Mouse (Mus musculus): ENCODE measurements around the gene Sag. TPM values are rescaled to one million over a fixed set of nuclear protein-coding genes. Genes with fewer than 3 reads are reported as not detected.

The Sag gene
- polyA plus RNA-seq, 1 experiment: not detected

DNA sequence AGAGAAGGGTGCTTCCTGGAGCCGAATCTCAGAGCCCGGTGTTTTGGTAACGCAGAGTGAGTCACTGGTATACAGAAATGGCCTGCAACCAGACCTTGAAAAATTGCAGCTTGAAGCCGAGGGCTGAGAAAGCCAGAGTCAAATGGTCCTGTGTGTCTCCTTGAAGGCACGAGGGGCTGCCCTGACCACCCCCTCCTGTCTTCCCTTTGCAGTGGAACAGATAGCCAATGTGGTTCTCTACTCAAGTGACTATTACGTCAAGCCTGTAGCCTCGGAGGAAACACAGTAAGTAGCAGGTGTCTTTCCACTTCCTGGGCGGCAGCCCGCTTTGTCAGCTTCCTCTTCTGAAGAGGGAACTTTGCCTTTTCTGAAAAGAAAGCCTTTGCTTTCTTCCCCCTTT, 24.7 kb downstream of the Sag start:
- WGBS: 58% methylated on average over 9 of the region's 9 CpGs
- no peak overlapping the region for H3K4me3 ChIP-seq (ENCODE audit: insufficient read depth, low read depth, low read length)
- peaks cover 4% of the 10 kb centered on the region for H3K4me1 ChIP-seq (ENCODE audit: control insufficient read depth, insufficient read depth, low read length)
- peak overlapping the region; percentile 53 for H3K27ac ChIP-seq (ENCODE audit: insufficient read depth, low read depth, low read length)
- TF ChIP-seq CTCF (IDR thresholded peaks at IDR 0.05; ENCODE audit: insufficient read depth, low read depth, low read length) (no peak), POLR2A (IDR thresholded peaks at IDR 0.05; ENCODE audit: insufficient read depth, low read depth, low read length) (no peak)

DNA sequence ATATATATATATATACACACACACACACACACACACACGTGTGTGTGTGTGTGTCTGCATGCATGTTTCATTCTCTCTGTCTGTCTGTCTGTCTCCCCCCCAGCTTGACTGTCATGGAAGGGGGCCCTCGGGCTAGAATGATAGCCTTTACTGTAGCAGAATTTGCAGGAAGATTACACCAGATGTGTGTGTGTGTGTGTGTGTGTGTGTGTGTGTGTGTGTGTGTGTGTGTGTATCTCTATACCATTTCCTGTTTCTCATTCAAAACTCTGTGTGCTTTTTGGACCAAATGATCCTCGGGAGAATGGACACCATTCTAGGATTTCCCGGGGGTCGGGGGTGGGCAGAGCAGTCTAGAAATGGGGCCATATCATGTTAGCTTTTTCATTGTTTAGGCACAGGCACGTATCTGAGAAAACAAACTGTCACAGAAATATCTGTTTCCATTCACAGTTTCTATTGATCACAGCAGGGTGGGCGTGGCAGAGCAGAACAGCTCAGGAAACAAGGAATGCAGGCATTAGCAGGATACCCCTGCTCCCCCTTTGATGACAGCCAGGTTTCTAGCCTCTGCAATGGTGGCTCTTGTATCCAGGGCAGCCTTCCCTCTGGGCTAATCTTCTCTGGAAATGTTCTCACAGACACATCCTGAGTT, 25.6 kb downstream of the Sag start:
- WGBS: 48% methylated on average over 7 of the region's 7 CpGs
- H3K4me1 ChIP-seq (ENCODE audit: control insufficient read depth, insufficient read depth, low read length): peaks cover 4% of the 10 kb centered on the region
- no peak overlapping the region for H3K27ac ChIP-seq (ENCODE audit: insufficient read depth, low read depth, low read length)
- H3K4me3 ChIP-seq (ENCODE audit: insufficient read depth, low read depth, low read length): no peak overlapping the region
- TF ChIP-seq CTCF (IDR thresholded peaks at IDR 0.05; ENCODE audit: insufficient read depth, low read depth, low read length) (no peak), POLR2A (IDR thresholded peaks at IDR 0.05; ENCODE audit: insufficient read depth, low read depth, low read length) (no peak)

DNA sequence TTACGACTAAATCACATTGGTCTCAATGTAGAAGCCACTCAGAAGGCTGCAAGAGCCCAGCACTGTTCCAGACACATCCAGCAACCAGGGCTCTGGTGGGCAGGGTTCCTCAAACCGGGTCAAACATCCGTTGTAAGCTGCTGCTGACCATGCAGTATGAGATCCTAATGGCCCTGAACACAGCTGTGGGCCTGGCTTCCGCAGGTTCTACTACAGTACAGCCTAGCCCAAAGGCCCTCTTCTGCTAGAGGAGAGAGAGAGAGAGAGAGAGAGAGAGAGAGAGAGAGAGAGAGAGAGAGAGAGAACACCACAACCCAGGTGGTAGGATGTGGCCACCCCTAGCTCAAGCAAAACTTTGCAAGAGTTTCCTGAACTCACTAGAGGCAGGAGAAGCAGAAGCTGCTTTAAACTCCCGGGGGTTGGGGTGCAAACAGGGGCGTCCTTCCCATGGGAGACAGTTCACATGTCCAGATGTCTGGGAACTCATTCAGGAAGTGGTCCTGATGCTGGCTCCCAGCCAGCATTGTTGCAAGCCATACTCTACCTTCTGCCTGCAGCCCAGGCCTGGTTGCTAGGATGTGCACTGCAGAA, 26.2 kb downstream of the Sag start:
- WGBS: 71% methylated on average over 6 of the region's 6 CpGs

DNA sequence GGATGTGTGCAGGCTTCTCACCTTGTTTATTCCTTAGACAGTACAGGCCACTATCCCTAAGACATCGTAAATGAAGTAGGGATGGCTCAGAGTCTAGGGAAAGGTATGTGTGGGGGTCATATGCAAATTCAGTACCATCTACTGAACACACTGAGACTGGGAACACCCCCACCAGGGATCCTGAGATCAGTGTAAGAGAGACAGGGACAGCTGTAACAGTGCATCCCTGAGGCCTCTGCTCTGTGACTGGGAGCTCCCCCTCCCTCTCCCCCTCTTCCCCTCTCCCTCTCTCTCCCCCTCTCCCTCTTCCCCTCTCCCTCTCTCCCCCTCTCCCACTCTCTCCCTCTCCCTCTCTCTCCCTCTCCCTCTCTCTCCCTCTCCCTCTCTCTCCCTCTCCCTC, 33.0 kb downstream of the Sag start:
- Histone ChIP-seq H3K4me3 (ENCODE audit: insufficient read depth, low read depth, low read length) (no peak overlapping the region), H3K27ac (ENCODE audit: insufficient read depth, low read depth, low read length) (no peak overlapping the region), H3K4me1 (ENCODE audit: control insufficient read depth, insufficient read depth, low read length) (no peaks in the 10 kb centered on the region)
- WGBS: 81% methylated on average over 1 of the region's 1 CpGs
- no peak for TF ChIP-seq CTCF (IDR thresholded peaks at IDR 0.05; ENCODE audit: insufficient read depth, low read depth, low read length)
- TF ChIP-seq POLR2A (IDR thresholded peaks at IDR 0.05; ENCODE audit: insufficient read depth, low read depth, low read length): no peak

More for the DNA sequence above, 26.2 kb downstream of the Sag start:
- Histone ChIP-seq H3K4me1 (ENCODE audit: control insufficient read depth, insufficient read depth, low read length) (peaks cover 4% of the 10 kb centered on the region), H3K27ac (ENCODE audit: insufficient read depth, low read depth, low read length) (no peak overlapping the region), H3K4me3 (ENCODE audit: insufficient read depth, low read depth, low read length) (no peak overlapping the region)
- TF ChIP-seq CTCF (IDR thresholded peaks at IDR 0.05; ENCODE audit: insufficient read depth, low read depth, low read length): no peak
- no peak for TF ChIP-seq POLR2A (IDR thresholded peaks at IDR 0.05; ENCODE audit: insufficient read depth, low read depth, low read length)

DNA sequence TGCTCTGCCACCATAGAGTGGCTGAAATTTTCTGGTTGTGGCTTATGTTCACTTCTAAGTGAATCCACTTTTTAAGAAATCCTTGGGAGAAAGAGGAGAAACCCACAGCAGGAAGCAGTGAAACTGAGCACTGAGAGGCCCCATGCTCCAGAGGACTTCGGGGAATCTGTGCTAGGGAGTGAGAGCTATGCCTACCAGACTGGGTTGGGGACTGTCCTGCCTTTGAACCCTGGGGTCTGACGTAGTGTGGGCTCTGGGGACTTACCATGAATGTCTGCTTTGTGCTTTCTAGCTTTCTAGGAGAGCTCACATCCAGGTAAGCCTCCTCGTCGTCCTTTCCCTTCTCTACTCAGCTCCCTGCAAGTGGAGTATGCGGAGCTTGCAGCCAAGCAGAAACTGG, 33.5 kb downstream of the Sag start:
- 72% methylated on average over 5 of the region's 5 CpGs for WGBS
- Histone ChIP-seq H3K27ac (ENCODE audit: insufficient read depth, low read depth, low read length) (no peak overlapping the region), H3K4me3 (ENCODE audit: insufficient read depth, low read depth, low read length) (no peak overlapping the region), H3K4me1 (ENCODE audit: control insufficient read depth, insufficient read depth, low read length) (no peaks in the 10 kb centered on the region)
- TF ChIP-seq POLR2A (IDR thresholded peaks at IDR 0.05; ENCODE audit: insufficient read depth, low read depth, low read length) (no peak), CTCF (IDR thresholded peaks at IDR 0.05; ENCODE audit: insufficient read depth, low read depth, low read length) (no peak)

DNA sequence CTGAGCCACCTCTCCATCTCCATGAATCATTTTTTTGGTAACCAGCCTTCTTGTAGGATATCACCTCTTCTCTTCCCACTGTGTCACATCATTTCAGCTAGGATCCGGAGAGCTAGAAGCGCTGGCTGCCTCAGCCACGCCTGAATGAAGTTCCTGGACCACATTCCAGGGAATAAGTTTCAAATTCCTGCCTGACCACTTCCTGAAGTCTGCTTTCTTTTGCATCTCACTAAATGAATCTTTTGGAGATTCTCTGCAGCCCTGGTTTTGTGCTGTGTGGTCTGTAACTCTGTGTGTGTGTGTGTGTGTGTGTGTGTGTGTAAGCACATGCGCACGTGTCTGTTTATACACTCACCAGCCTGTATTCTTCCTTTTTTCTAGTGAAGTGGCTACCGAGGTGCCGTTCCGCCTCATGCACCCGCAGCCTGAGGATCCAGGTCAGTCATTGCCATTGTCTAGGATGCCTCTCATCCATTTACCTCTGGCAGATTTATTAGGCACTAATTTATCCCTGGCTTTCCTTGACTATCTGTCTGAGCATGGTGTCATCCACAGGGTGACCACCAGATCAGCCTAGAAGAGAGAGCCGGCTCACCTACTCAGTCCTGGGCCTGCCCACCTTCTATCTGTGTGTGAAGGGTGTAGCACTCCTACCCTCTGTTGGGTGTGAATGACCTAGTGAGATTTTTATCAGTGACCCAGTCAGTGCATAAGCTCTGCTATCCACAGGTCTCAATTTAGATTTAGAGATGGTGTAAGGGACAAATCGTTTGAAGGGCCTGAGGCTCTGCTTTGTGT, 37.1 kb downstream of the Sag start:
- 85% methylated on average over 11 of the region's 11 CpGs for WGBS
- TF ChIP-seq CTCF (IDR thresholded peaks at IDR 0.05; ENCODE audit: insufficient read depth, low read depth, low read length) (no peak), POLR2A (IDR thresholded peaks at IDR 0.05; ENCODE audit: insufficient read depth, low read depth, low read length) (no peak)
- no peaks in the 10 kb centered on the region for H3K4me1 ChIP-seq (ENCODE audit: control insufficient read depth, insufficient read depth, low read length)
- no peak overlapping the region for H3K4me3 ChIP-seq (ENCODE audit: insufficient read depth, low read depth, low read length)
- no peak overlapping the region for H3K27ac ChIP-seq (ENCODE audit: insufficient read depth, low read depth, low read length)

DNA sequence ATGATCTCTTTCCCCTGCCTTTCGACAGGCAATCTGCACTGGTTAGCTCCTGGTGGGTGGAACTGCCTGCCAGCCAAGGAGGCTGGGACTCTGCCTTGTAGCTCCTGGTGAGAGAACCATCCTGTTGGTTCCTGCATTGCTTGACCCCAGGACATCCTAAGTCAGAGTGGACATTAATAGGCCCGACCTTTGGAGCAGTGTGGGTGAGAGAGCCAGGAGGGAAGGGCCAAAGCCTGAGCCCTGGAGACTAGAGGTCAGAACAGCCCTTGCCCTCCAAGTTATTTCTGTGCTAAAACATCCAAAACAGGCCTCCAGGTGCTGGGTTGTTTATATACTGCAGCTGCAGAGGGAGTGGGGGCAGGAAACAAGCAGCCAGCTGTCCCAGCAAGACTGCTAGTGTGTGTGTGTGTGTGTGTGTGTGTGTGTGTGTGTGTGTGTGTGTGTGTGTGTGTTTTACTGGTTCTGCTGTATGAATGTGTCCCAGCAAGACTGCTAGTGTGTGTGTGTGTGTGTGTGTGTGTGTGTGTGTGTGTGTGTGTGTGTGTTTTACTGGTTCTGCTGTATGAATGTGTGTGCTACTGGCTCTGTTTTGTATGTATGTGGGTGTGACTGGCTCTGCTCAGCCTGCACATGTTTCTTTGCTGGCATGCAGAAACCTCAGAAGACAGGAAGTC, 43.5 kb downstream of the Sag start:
- TF ChIP-seq CTCF (IDR thresholded peaks at IDR 0.05; ENCODE audit: insufficient read depth, low read depth, low read length) (no peak), POLR2A (IDR thresholded peaks at IDR 0.05; ENCODE audit: insufficient read depth, low read depth, low read length) (no peak)
- H3K4me3 ChIP-seq (ENCODE audit: insufficient read depth, low read depth, low read length): no peak overlapping the region
- WGBS: 25% methylated on average over 2 of the region's 2 CpGs
- peak overlapping the region; percentile 90 for H3K27ac ChIP-seq (ENCODE audit: insufficient read depth, low read depth, low read length)
- H3K4me1 ChIP-seq (ENCODE audit: control insufficient read depth, insufficient read depth, low read length): peaks cover 16% of the 10 kb centered on the region

DNA sequence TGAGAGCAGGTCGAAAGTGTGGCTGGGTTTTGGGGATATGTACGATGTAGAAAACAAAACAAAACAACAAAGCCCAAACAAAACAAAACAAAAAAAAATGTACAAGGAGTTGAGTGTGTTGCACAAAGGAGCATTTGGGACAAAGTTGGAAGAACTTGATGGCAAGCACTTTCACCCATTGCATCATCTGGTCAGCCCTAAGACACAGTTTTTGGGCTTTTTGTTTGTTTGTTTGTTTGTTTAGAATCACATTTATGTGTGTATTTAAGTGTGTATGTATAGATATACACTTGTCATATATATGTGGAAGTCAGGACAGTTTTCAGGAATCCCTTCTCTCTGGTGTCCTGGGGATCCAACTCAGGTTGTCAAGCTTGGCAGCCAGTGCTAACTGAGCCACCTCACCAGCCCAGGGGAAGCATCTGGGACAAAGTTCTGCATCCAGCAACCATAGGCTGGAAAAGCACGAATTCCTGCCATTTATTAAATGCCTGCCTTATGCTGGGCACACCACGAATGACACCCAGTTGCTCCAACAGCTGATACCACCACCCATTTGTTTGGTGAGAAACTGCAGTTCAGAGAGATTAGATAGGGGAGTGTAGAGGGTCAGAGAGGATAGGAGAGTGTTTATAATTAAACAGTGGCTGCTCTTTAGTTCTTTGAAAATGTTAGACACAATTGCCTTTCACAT, 44.1 kb downstream of the Sag start:
- Histone ChIP-seq H3K27ac (ENCODE audit: insufficient read depth, low read depth, low read length) (peak overlapping the region; percentile 90), H3K4me3 (ENCODE audit: insufficient read depth, low read depth, low read length) (no peak overlapping the region)
- 36% methylated on average over 4 of the region's 4 CpGs for WGBS

More for the DNA sequence above, 44.1 kb downstream of the Sag start:
- TF ChIP-seq CTCF (IDR thresholded peaks at IDR 0.05; ENCODE audit: insufficient read depth, low read depth, low read length): no peak
- no peak for TF ChIP-seq POLR2A (IDR thresholded peaks at IDR 0.05; ENCODE audit: insufficient read depth, low read depth, low read length)
- H3K4me1 ChIP-seq (ENCODE audit: control insufficient read depth, insufficient read depth, low read length): peaks cover 21% of the 10 kb centered on the region

All from olfactory bulb, adult 2 months (tissue).